Mouse (Mus musculus) intestine, embryonic 15.5 days (tissue): ENCODE results near the gene Spindoc. TPM values are rescaled to one million over a fixed set of nuclear protein-coding genes. Genes with fewer than 3 reads are reported as not detected.

ENCODE experiments used
- polyA plus RNA-seq: library from polyadenylated mRNA; unstranded; fragments of >200 nt; fragmentation: Nextera tagmentation; extraction: Ambion mirVana; gene quantifications from 2 replicates; pipeline ENCODE4 v1.2.1, GENCODE M21; 2015

The Spindoc gene
- polyA plus RNA-seq, 1 experiment from 2014 or later = 20.5 TPM

Other genes with a start within 250 kb of the Spindoc start
- gene Otub1, start 176.7 kb downstream of the Spindoc start, polyA plus RNA-seq = 166 and 172 TPM in 2 replicates
- 1,343 and 1,351 TPM in 2 replicates for gene Cox8a, start 165.4 kb downstream of the Spindoc start, polyA plus RNA-seq
- 49.8 and 52.9 TPM in 2 replicates for gene Naa40, start 141.8 kb downstream of the Spindoc start, polyA plus RNA-seq
- gene Rcor2, start 115.7 kb downstream of the Spindoc start, polyA plus RNA-seq = 12.1 and 12.8 TPM in 2 replicates
- gene Mark2, start 41.1 kb downstream of the Spindoc start, polyA plus RNA-seq = 44.9 and 45.8 TPM in 2 replicates
- 5.2 and 5.3 TPM in 2 replicates for gene 2700081O15Rik, start 34.6 kb upstream of the Spindoc start, polyA plus RNA-seq
- 140 and 143 TPM in 2 replicates for gene Rtn3, start 100.3 kb upstream of the Spindoc start, polyA plus RNA-seq
- gene Atl3, start 111.0 kb upstream of the Spindoc start, polyA plus RNA-seq = 10.9 and 11.6 TPM in 2 replicates
- gene Pla2g16, start 174.5 kb upstream of the Spindoc start, polyA plus RNA-seq = 7.6 and 8.4 TPM in 2 replicates
- 1.3 and 2.4 TPM in 2 replicates for gene Lgals12, start 224.2 kb upstream of the Spindoc start, polyA plus RNA-seq
- gene Hrasls5, start 229.5 kb upstream of the Spindoc start, polyA plus RNA-seq = not detected in 2 replicates